Mouse (Mus musculus) heart, postnatal 10 days (tissue): ENCODE results near the gene Adh6b. TPM values are rescaled to one million over a fixed set of nuclear protein-coding genes. Genes with fewer than 3 reads are reported as not detected.
"Not testable (repeated sequence)": the region's sequence is repeated elsewhere in the genome, so short reads cannot be mapped to it uniquely, and the experiment has no call there.

ENCODE experiments used
- DNase-seq, 2 experiments: peaks; one replicate each; pipeline ENCODE4 v3.0.0; 2021
- intact Hi-C: fragments of 180-260 bp; cut with DNase I; formaldehyde crosslinking; loops from one replicate; pipeline ENCODE4 v1.15.1; 2025
- total RNA-seq, 2 experiments: library from RNA; stranded (reverse); gene quantifications; 2 replicates each; pipeline ENCODE4 v1.2.3; 2021

Adh6b gene
- total RNA-seq, 2 experiments from 2014 or later: 1.3 to 2.2 TPM

GRCm38 (mm10) chr3:138358856-138359255 lies 17.3 kb downstream of the Adh6b start:
- no peak for DNase-seq
- intact Hi-C loops: no loop called here

- intact Hi-C loops: no loop called here
- no peak for DNase-seq
These were observed 19.1 kb downstream of the Adh6b start for GRCm38 (mm10) chr3:138360721-138361120.

GRCm38 (mm10) chr3:138362920-138363319 lies 21.3 kb downstream of the Adh6b start:
- intact Hi-C loops: no loop called here
- no peak for DNase-seq

GRCm38 (mm10) chr3:138366181-138366580 lies 24.6 kb downstream of the Adh6b start:
- DNase-seq: no peak
- intact Hi-C loops: no loop called here

GRCm38 (mm10) chr3:138369546-138369945 lies 28.0 kb downstream of the Adh6b start:
- no peak for DNase-seq
- intact Hi-C loops: no loop called here

GRCm38 (mm10) chr3:138370289-138370688 lies 28.7 kb downstream of the Adh6b start:
- intact Hi-C loops, DNase-seq: not testable (repeated sequence)

GRCm38 (mm10) chr3:138373920-138374319 lies 32.3 kb downstream of the Adh6b start:
- intact Hi-C loops: no loop called here
- DNase-seq: no peak

- intact Hi-C loops: no loop called here
- no peak for DNase-seq
These were observed 33.6 kb downstream of the Adh6b start for GRCm38 (mm10) chr3:138375148-138375547.

- intact Hi-C loops: no loop called here
- DNase-seq: no peak
These were observed 39.6 kb downstream of the Adh6b start for GRCm38 (mm10) chr3:138381133-138381532.

- no peak for DNase-seq
- intact Hi-C loops: no loop called here
These were observed 45.6 kb downstream of the Adh6b start for GRCm38 (mm10) chr3:138387155-138387554.

- intact Hi-C loops: loop anchor here (1.0 to 5.0 kb wide), 5 partner anchors 98 to 206 kb away; no protein-coding TSS in a partner anchor
- peak in 1 of 2 experiments; percentile 8 for DNase-seq
These were observed 63.3 kb downstream of the Adh6b start for GRCm38 (mm10) chr3:138404872-138405271.

- DNase-seq: peak; percentile 52 to 69
These were observed 63.8 kb downstream of the Adh6b start for GRCm38 (mm10) chr3:138405341-138405740.

GRCm38 (mm10) chr3:138405840-138406239 lies 64.3 kb downstream of the Adh6b start:
- intact Hi-C loops: loop anchor here (1.0 to 5.0 kb wide), 5 partner anchors 99 to 207 kb away; no protein-coding TSS in a partner anchor
- DNase-seq: no peak

More at GRCm38 (mm10) chr3:138405341-138405740, 63.8 kb downstream of the Adh6b start:
- intact Hi-C loops: loop anchor here (1.0 to 5.0 kb wide), 5 partner anchors 98 to 207 kb away; no protein-coding TSS in a partner anchor

GRCm38 (mm10) chr3:138407920-138408319 lies 66.3 kb downstream of the Adh6b start:
- intact Hi-C loops: loop anchor here (5.0 kb wide), 2 partner anchors 101 to 131 kb away; no protein-coding TSS in a partner anchor
- no peak for DNase-seq

Other genes with a start within 250 kb of the Adh6b start
- 1 to 10 TPM; 3.2 to 4.3 TPM for gene Trmt10a, start 198.3 kb upstream of the Adh6b start, total RNA-seq
- gene Mttp, start 196.8 kb upstream of the Adh6b start, total RNA-seq: 1 to 10 TPM; 8.4 to 9.0 TPM
- gene 4930579F01Rik, start 147.9 kb upstream of the Adh6b start, total RNA-seq: not detected
- under 1 TPM in 1 of 2 experiments, not detected in 1; 0.10 TPM for gene Adh7, start 124.0 kb upstream of the Adh6b start, total RNA-seq
- gene Adh1, start 80.8 kb upstream of the Adh6b start, total RNA-seq: 10 to 100 TPM; 24.1 to 54.7 TPM
- gene Adh6a, start 28.5 kb upstream of the Adh6b start, total RNA-seq: not detected
- gene Adh4, start 73.7 kb downstream of the Adh6b start, total RNA-seq: not detected
- gene Adh5, start 101.3 kb downstream of the Adh6b start, total RNA-seq: 100 to 1,000 TPM; 106 to 112 TPM
- gene Metap1, start 147.7 kb downstream of the Adh6b start, total RNA-seq: 10 to 100 TPM; 45.3 to 45.5 TPM
- gene Eif4e, start 184.4 kb downstream of the Adh6b start, total RNA-seq: 100 to 1,000 TPM; 125 to 138 TPM